Mouse (Mus musculus): ENCODE measurements at regions not wholly inside any gene's neighbourhood (a gene's known extent, or its start where the extent isn't known, plus 50 kb on each side); places are given as distances from the start of the nearest gene placed in this dataset.

- TF ChIP-seq POLR2A (IDR thresholded peaks at IDR 0.05; ENCODE audit: low read depth, low read length) (no peak), CTCF (conservative IDR thresholded peaks at IDR 0.05; ENCODE audit: insufficient read depth, insufficient read length, low read depth, low read length) (no peak)
These were observed 127.7 kb downstream of the Lnpk start for GRCm38 (mm10) chr2:74451578-74451977.

Data from kidney, adult 2 months (tissue).